Comparison of ENCODE assay signal across 9 mouse cellular contexts in genomic region chr7:78913649-78914544, GRCm38 (mm10). TPM values are rescaled to one million over a fixed set of nuclear protein-coding genes. Genes with fewer than 3 reads are reported as not detected.
DNase-seq lines count a peak whose midpoint lies in the region; ATAC-seq lines count a peak whose summit lies in the region.
"Had no signal": no experiment of that assay in that cellular context is flagged by ENCODE, and none has a peak within 500 bp of the region (broad histone marks: within the 10 kb centered on the region; RNA-seq: fewer than 3 reads in every experiment).

No protein-coding gene starts in this region.

- peak overlapping the region; percentile 31 for H3K4me3 ChIP-seq in liver, embryonic 11.5 days (ENCODE audit: low read depth, low read length)

- peaks cover 17% of the 10 kb centered on the region for H3K4me1 ChIP-seq in liver, embryonic 11.5 days (replicated peaks; ENCODE audit: control insufficient read depth, insufficient read depth, low read length)

- H3K36me3 ChIP-seq in liver, embryonic 11.5 days (ENCODE audit: control insufficient read depth, insufficient read depth, low read length): no peaks in the 10 kb centered on the region

- 50% methylated on average over 19 of the region's 19 CpGs for WGBS in liver, embryonic 11.5 days

- H3K9me3 ChIP-seq in liver, embryonic 11.5 days (ENCODE audit: control insufficient read depth, low read length): no peaks in the 10 kb centered on the region

- peak overlapping the region; percentile 61 for H3K4me2 ChIP-seq in liver, embryonic 11.5 days

- H3K27me3 ChIP-seq in liver, embryonic 11.5 days (replicated peaks; ENCODE audit: control insufficient read depth, insufficient read depth, low read length): no peaks in the 10 kb centered on the region

- H3K27ac ChIP-seq in liver, embryonic 11.5 days (ENCODE audit: low read depth, low read length): no peak overlapping the region

- peak; percentile 67 for ATAC-seq in liver, embryonic 11.5 days (replicated peaks; ENCODE audit: low FRiP score)
- ATAC-seq in cerebellum, adult (ENCODE audit: insufficient number of reproducible peaks, low FRiP score, low TSS enrichment): no peak

- DNase-seq in kidney, adult 18-20 months: peak; percentile 30
- DNase-seq in kidney, adult 8-10 months: no peak
- peak; percentile 60 for DNase-seq in T-cell, adult 2 months (ENCODE audit: low spot score)
- peak; percentile 81 for DNase-seq in heart, adult 8-10 months (ENCODE audit: low spot score)
- peak; percentile 50 for DNase-seq in liver, embryonic 11.5 days (ENCODE audit: low spot score)
- DNase-seq in ovary, postnatal 14 days (ENCODE audit: low spot score): peak; percentile 29
- DNase-seq in cerebellum, adult 9-10 months: no peak

- peak overlapping the region; percentile 14; the same call in 1 of the 2 replicates for H3K9ac ChIP-seq in liver, embryonic 11.5 days (ENCODE audit: low read depth, low read length)

RNA-seq across cellular contexts. Expression of gene Isg20, which starts 0.7 kb away (rescaled TPM):
- total RNA-seq in heart, adult 8-10 months (2022): 1 to 10 TPM; 1.8 to 7.5 (median 5.4) TPM
- polyA plus RNA-seq in liver, embryonic 11.5 days (2014; fragmentation: Nextera tagmentation; extraction: Ambion mirVana): 3.7 and 5.8 TPM in 2 replicates
- polyA plus RNA-seq: embryonic facial prominence, embryonic 11.5 days had no signal

RNA-seq across cellular contexts. Expression of gene Aen, which starts 18.2 kb away (rescaled TPM):
- total RNA-seq in heart, adult 8-10 months (2022): 10 to 100 TPM; 32.7 to 39.3 (median 35.5) TPM
- 50.8 and 55.3 TPM in 2 replicates for polyA plus RNA-seq in liver, embryonic 11.5 days (2014; fragmentation: Nextera tagmentation; extraction: Ambion mirVana)

Comparison
In these comparisons a context has a peak if more than half of its experiments do, and no peak if none do; other contexts are left out.
1. DNase-seq: peak in kidney, adult 18-20 months (single experiment), T-cell, adult 2 months (single experiment), heart, adult 8-10 months (single experiment), liver, embryonic 11.5 days (single experiment) and ovary, postnatal 14 days (single experiment); none in kidney, adult 8-10 months (0 of 2) and cerebellum, adult 9-10 months (single experiment).